Mouse (Mus musculus) midbrain, embryonic 13.5 days (tissue): ENCODE results near the gene Bak1. TPM values are rescaled to one million over a fixed set of nuclear protein-coding genes. Genes with fewer than 3 reads are reported as not detected.

Experiments used
- ATAC-seq: fragments of 200-750 bp; cut with Nextera tagmentation; 2 replicates; pipeline ENCODE4 v1.8.0; 2017; ENCODE audit warnings: mild to moderate bottlenecking, moderate TSS enrichment, moderate library complexity
- H3K27ac ChIP-seq: fragments of 300-500 bp; sonication (generic); 2 replicates; pipeline ENCODE4 v1.5.1; 2015; ENCODE audit warnings: inconsistent platforms, mild to moderate bottlenecking, moderate library complexity
- H3K27me3 ChIP-seq: fragments of 300-500 bp; sonication (generic); 2 replicates; pipeline ENCODE4 v1.6.1; 2015; ENCODE audit warnings: mild to moderate bottlenecking, inconsistent platforms
- H3K36me3 ChIP-seq: fragments of 300-500 bp; sonication (generic); 2 replicates; pipeline ENCODE4 v1.6.1; 2015; ENCODE audit warnings: mild to moderate bottlenecking, inconsistent platforms
- H3K4me1 ChIP-seq: fragments of 300-500 bp; sonication (generic); replicated peaks from 2 replicates; pipeline ENCODE4 v1.6.1; 2015; ENCODE audit warnings: inconsistent platforms
- H3K4me2 ChIP-seq: fragments of 300-500 bp; sonication (generic); replicated peaks from 2 replicates; pipeline ENCODE4 v1.6.1; 2015; ENCODE audit warnings: moderate library complexity, mild to moderate bottlenecking, inconsistent platforms
- H3K4me3 ChIP-seq: fragments of 300-500 bp; sonication (generic); replicated peaks from 2 replicates; pipeline ENCODE4 v1.5.1; 2015; ENCODE audit warnings: mild to moderate bottlenecking, inconsistent platforms
- H3K9ac ChIP-seq: fragments of 300-500 bp; sonication (generic); replicated peaks from 2 replicates; pipeline ENCODE4 v1.6.1; 2015; ENCODE audit warnings: mild to moderate bottlenecking, inconsistent platforms
- H3K9me3 ChIP-seq: fragments of 300-500 bp; sonication (generic); 2 replicates; pipeline ENCODE4 v1.6.1; 2016; ENCODE audit warnings: mild to moderate bottlenecking, inconsistent platforms
- whole genome bisulfite sequencing: fragments of 180-500 bp; shearing (Covaris S2); methylation state at CpG from one replicate; pipeline ENCODE4 v1.1.7; 2015; 5-methylcytosine and 5-hydroxymethylcytosine counted together
- polyA plus RNA-seq: library from polyadenylated mRNA; unstranded; fragments of >200 nt; fragmentation: Nextera tagmentation; extraction: Ambion mirVana; gene quantifications from 2 replicates; pipeline ENCODE4 v1.2.1, GENCODE M21; 2015

Gene Bak1
- polyA plus RNA-seq, 1 experiment from 2014 or later: 3.1 TPM

GRCm38 (mm10) chr17:27012909-27013308 is 15.9 kb downstream of the Bak1 start:
- peaks cover 12% of the 10 kb centered on the region; the same call in 1 of the 2 replicates for H3K4me1 ChIP-seq
- ATAC-seq: no peak
- whole genome bisulfite sequencing: 56% methylated on average over 6 of the region's 6 CpGs
- H3K27ac ChIP-seq: no peak overlapping the region
- H3K9me3 ChIP-seq: no peaks in the 10 kb centered on the region
- no peak overlapping the region for H3K9ac ChIP-seq
- H3K4me3 ChIP-seq: no peak overlapping the region
- H3K36me3 ChIP-seq: no peaks in the 10 kb centered on the region
- no peak overlapping the region for H3K4me2 ChIP-seq
- H3K27me3 ChIP-seq: no peaks in the 10 kb centered on the region

- Histone ChIP-seq H3K4me2 (no peak overlapping the region), H3K4me1 (peaks cover 6% of the 10 kb centered on the region; the same call in 1 of the 2 replicates), H3K36me3 (no peaks in the 10 kb centered on the region), H3K9ac (no peak overlapping the region), H3K9me3 (no peaks in the 10 kb centered on the region), H3K4me3 (no peak overlapping the region), H3K27ac (no peak overlapping the region), H3K27me3 (no peaks in the 10 kb centered on the region)
- ATAC-seq: no peak
- WGBS: 67% methylated on average over 14 of the region's 14 CpGs
These were observed 16.7 kb downstream of the Bak1 start for GRCm38 (mm10) chr17:27011998-27012672.

GRCm38 (mm10) chr17:27011167-27011566 is 17.6 kb downstream of the Bak1 start:
- Histone ChIP-seq H3K36me3 (no peaks in the 10 kb centered on the region), H3K9ac (no peak overlapping the region), H3K4me1 (peaks cover 6% of the 10 kb centered on the region; the same call in 1 of the 2 replicates), H3K9me3 (no peaks in the 10 kb centered on the region), H3K27ac (no peak overlapping the region), H3K4me3 (no peak overlapping the region), H3K4me2 (no peak overlapping the region), H3K27me3 (no peaks in the 10 kb centered on the region)
- 93% methylated on average over 10 of the region's 10 CpGs for WGBS
- no peak for ATAC-seq

- Histone ChIP-seq H3K9ac (no peak overlapping the region), H3K27me3 (no peaks in the 10 kb centered on the region), H3K4me1 (peaks cover 6% of the 10 kb centered on the region; the same call in 1 of the 2 replicates), H3K36me3 (no peaks in the 10 kb centered on the region), H3K4me2 (no peak overlapping the region), H3K9me3 (no peaks in the 10 kb centered on the region), H3K27ac (no peak overlapping the region), H3K4me3 (no peak overlapping the region)
- WGBS: 77% methylated on average over 2 of the region's 2 CpGs
- no peak for ATAC-seq
These were observed 20.5 kb downstream of the Bak1 start for GRCm38 (mm10) chr17:27008277-27008676.

GRCm38 (mm10) chr17:27005644-27006043 is 23.2 kb downstream of the Bak1 start:
- no peak overlapping the region for H3K4me2 ChIP-seq

GRCm38 (mm10) chr17:27004903-27005485 is 23.8 kb downstream of the Bak1 start:
- 44% methylated on average over 19 of the region's 19 CpGs for WGBS
- H3K9me3 ChIP-seq: no peaks in the 10 kb centered on the region
- H3K9ac ChIP-seq: no peak overlapping the region
- H3K4me3 ChIP-seq: no peak overlapping the region
- no peak overlapping the region for H3K4me2 ChIP-seq
- H3K27me3 ChIP-seq: no peaks in the 10 kb centered on the region
- H3K36me3 ChIP-seq: no peaks in the 10 kb centered on the region
- ATAC-seq: no peak
- no peak overlapping the region for H3K27ac ChIP-seq
- H3K4me1 ChIP-seq: no peaks in the 10 kb centered on the region

More at GRCm38 (mm10) chr17:27005644-27006043, 23.2 kb downstream of the Bak1 start:
- 66% methylated on average over 11 of the region's 11 CpGs for WGBS
- H3K4me3 ChIP-seq: no peak overlapping the region
- no peak overlapping the region for H3K9ac ChIP-seq
- H3K9me3 ChIP-seq: no peaks in the 10 kb centered on the region
- ATAC-seq: no peak
- H3K4me1 ChIP-seq: no peaks in the 10 kb centered on the region
- no peaks in the 10 kb centered on the region for H3K36me3 ChIP-seq
- no peaks in the 10 kb centered on the region for H3K27me3 ChIP-seq
- no peak overlapping the region for H3K27ac ChIP-seq

GRCm38 (mm10) chr17:27004431-27004830 is 24.4 kb downstream of the Bak1 start:
- 41% methylated on average over 9 of the region's 9 CpGs for WGBS
- no peak overlapping the region for H3K27ac ChIP-seq
- no peaks in the 10 kb centered on the region for H3K9me3 ChIP-seq
- H3K4me1 ChIP-seq: no peaks in the 10 kb centered on the region
- no peak overlapping the region for H3K4me3 ChIP-seq
- no peaks in the 10 kb centered on the region for H3K36me3 ChIP-seq
- no peak overlapping the region for H3K4me2 ChIP-seq
- H3K27me3 ChIP-seq: no peaks in the 10 kb centered on the region
- ATAC-seq: no peak
- no peak overlapping the region for H3K9ac ChIP-seq

- Histone ChIP-seq H3K4me3 (no peak overlapping the region), H3K27ac (no peak overlapping the region), H3K27me3 (no peaks in the 10 kb centered on the region), H3K36me3 (no peaks in the 10 kb centered on the region), H3K4me1 (no peaks in the 10 kb centered on the region), H3K9ac (no peak overlapping the region), H3K4me2 (no peak overlapping the region), H3K9me3 (no peaks in the 10 kb centered on the region)
- no peak for ATAC-seq
- WGBS: 46% methylated on average over 6 of the region's 6 CpGs
These were observed 26.9 kb downstream of the Bak1 start for GRCm38 (mm10) chr17:27001889-27002288.

- H3K4me2 ChIP-seq: no peak overlapping the region
These were observed 27.7 kb downstream of the Bak1 start for GRCm38 (mm10) chr17:27001151-27001550.

GRCm38 (mm10) chr17:26999996-27000395 is 28.8 kb downstream of the Bak1 start:
- H3K4me3 ChIP-seq: no peak overlapping the region
- H3K36me3 ChIP-seq: no peaks in the 10 kb centered on the region
- H3K4me2 ChIP-seq: no peak overlapping the region
- H3K9me3 ChIP-seq: no peaks in the 10 kb centered on the region
- ATAC-seq: no peak
- H3K9ac ChIP-seq: no peak overlapping the region
- no peak overlapping the region for H3K27ac ChIP-seq
- no peaks in the 10 kb centered on the region for H3K4me1 ChIP-seq
- WGBS: 84% methylated on average over 12 of the region's 12 CpGs
- H3K27me3 ChIP-seq: no peaks in the 10 kb centered on the region

More at GRCm38 (mm10) chr17:27001151-27001550, 27.7 kb downstream of the Bak1 start:
- Histone ChIP-seq H3K36me3 (no peaks in the 10 kb centered on the region), H3K4me1 (no peaks in the 10 kb centered on the region), H3K27me3 (no peaks in the 10 kb centered on the region), H3K27ac (no peak overlapping the region), H3K9ac (no peak overlapping the region), H3K4me3 (no peak overlapping the region), H3K9me3 (no peaks in the 10 kb centered on the region)
- ATAC-seq: no peak
- WGBS: 76% methylated on average over 7 of the region's 7 CpGs

GRCm38 (mm10) chr17:26998283-26998682 is 30.5 kb downstream of the Bak1 start:
- no peaks in the 10 kb centered on the region for H3K27me3 ChIP-seq
- no peaks in the 10 kb centered on the region for H3K36me3 ChIP-seq
- no peak overlapping the region for H3K27ac ChIP-seq
- 90% methylated on average over 15 of the region's 15 CpGs for WGBS
- no peaks in the 10 kb centered on the region for H3K4me1 ChIP-seq
- no peak for ATAC-seq
- H3K9ac ChIP-seq: no peak overlapping the region
- H3K4me3 ChIP-seq: no peak overlapping the region
- H3K4me2 ChIP-seq: no peak overlapping the region
- H3K9me3 ChIP-seq: no peaks in the 10 kb centered on the region

GRCm38 (mm10) chr17:26997661-26998060 is 31.1 kb downstream of the Bak1 start:
- no peak for ATAC-seq
- no peak overlapping the region for H3K4me3 ChIP-seq

More at GRCm38 (mm10) chr17:26997661-26998060, 31.1 kb downstream of the Bak1 start:
- Histone ChIP-seq H3K27ac (no peak overlapping the region), H3K27me3 (no peaks in the 10 kb centered on the region), H3K9me3 (no peaks in the 10 kb centered on the region), H3K36me3 (no peaks in the 10 kb centered on the region), H3K4me1 (no peaks in the 10 kb centered on the region), H3K9ac (no peak overlapping the region), H3K4me2 (no peak overlapping the region)
- 77% methylated on average over 4 of the region's 4 CpGs for WGBS
